ENCODE assay signal across 8 mouse cellular contexts in genomic region chr4:119138171-119138570, GRCm38 (mm10). TPM values are rescaled to one million over a fixed set of nuclear protein-coding genes. Genes with fewer than 3 reads are reported as not detected.
DNase-seq lines count a peak whose midpoint lies in the region; ATAC-seq lines count a peak whose summit lies in the region.

No protein-coding gene starts in this region.

- WGBS in hindbrain, embryonic 11.5 days, result 10% methylated on average over 18 of the region's 18 CpGs
- WGBS in lung, embryonic 15.5 days, result 14% methylated on average over 18 of the region's 18 CpGs

- H3K9ac ChIP-seq in hindbrain, embryonic 11.5 days (ENCODE audit: low read depth, low read length), result no peak overlapping the region; the same call in 1 of the 2 replicates
- no peak overlapping the region for H3K9ac ChIP-seq in lung, embryonic 15.5 days

- H3K27ac ChIP-seq in hindbrain, embryonic 11.5 days (ENCODE audit: low read depth, low read length), result no peak overlapping the region
- 0 out of 2 replicates have a peak overlapping the region, but pooled peaks have one; percentile 10 for H3K27ac ChIP-seq in lung, embryonic 15.5 days

- peak overlapping the region; percentile 23 for H3K4me2 ChIP-seq in hindbrain, embryonic 11.5 days (replicated peaks; ENCODE audit: low read depth, low read length)
- H3K4me2 ChIP-seq in lung, embryonic 15.5 days, result peak overlapping the region; percentile 39

- no peak overlapping the region for H3K4me3 ChIP-seq in hindbrain, embryonic 11.5 days (ENCODE audit: low read depth, low read length)
- H3K4me3 ChIP-seq in lung, embryonic 15.5 days, result no peak overlapping the region

- H3K9me3 ChIP-seq in hindbrain, embryonic 11.5 days (ENCODE audit: control insufficient read depth, low read length), result no peaks in the 10 kb centered on the region
- no peaks in the 10 kb centered on the region for H3K9me3 ChIP-seq in lung, embryonic 15.5 days

- peak; percentile 79 for ATAC-seq in hindbrain, embryonic 11.5 days (ENCODE audit: low FRiP score)
- peak; percentile 55; the same call in 1 of the 2 replicates for ATAC-seq in lung, embryonic 15.5 days (ENCODE audit: borderline replicate concordance, extremely low read depth, low FRiP score, low TSS enrichment)
- ATAC-seq in erythroblast, adult 5-6 weeks (replicated peaks; ENCODE audit: low FRiP score, poor library complexity, severe bottlenecking), result no peak

- H3K4me1 ChIP-seq in hindbrain, embryonic 11.5 days (replicated peaks; ENCODE audit: control insufficient read depth, insufficient read depth, low read length), result no peaks in the 10 kb centered on the region
- H3K4me1 ChIP-seq in lung, embryonic 15.5 days, result no peaks in the 10 kb centered on the region

- H3K36me3 ChIP-seq in hindbrain, embryonic 11.5 days (ENCODE audit: control insufficient read depth, insufficient read depth, low read length), result peaks cover 18% of the 10 kb centered on the region
- peaks cover 44% of the 10 kb centered on the region for H3K36me3 ChIP-seq in lung, embryonic 15.5 days

- peak; percentile 37 to 51 for DNase-seq in gastrocnemius, postnatal 4 days (ENCODE audit: low spot score in 2 of 2)
- no peak for DNase-seq in gastrocnemius, adult 8-10 months (ENCODE audit: low spot score in 2 of 2)
- DNase-seq in cerebellum, postnatal 4 days (ENCODE audit: low spot score in 2 of 2), result peak; percentile 58 to 62
- peak; percentile 81 for DNase-seq in hindbrain, embryonic 11.5 days (ENCODE audit: low spot score)
- DNase-seq in layer of hippocampus, postnatal 10 days (ENCODE audit: low spot score in 2 of 2), result peak; percentile 50 to 61
- DNase-seq in retina, postnatal 1 day, result peak; percentile 79

- H3K27me3 ChIP-seq in hindbrain, embryonic 11.5 days (ENCODE audit: control insufficient read depth, insufficient read depth, low read length), result no peaks in the 10 kb centered on the region
- H3K27me3 ChIP-seq in lung, embryonic 15.5 days, result no peaks in the 10 kb centered on the region

RNA-seq across cellular contexts. Expression of gene Slc2a1, which starts 29.7 kb away (rescaled TPM):
- total RNA-seq in gastrocnemius, postnatal 4 days (2021), result 1 to 10 TPM; 5.8 to 7.0 TPM
- total RNA-seq in gastrocnemius, adult 8-10 months (2022), result 1 to 10 TPM; 4.6 to 9.8 (median 5.3) TPM
- polyA plus RNA-seq in hindbrain, embryonic 11.5 days (2014; fragmentation: Nextera tagmentation; extraction: Ambion mirVana), result 134 and 137 TPM in 2 replicates
- total RNA-seq in layer of hippocampus, postnatal 10 days (2021), result 10 to 100 TPM; 53.4 to 60.4 TPM
- 83.6 and 87.2 TPM in 2 replicates for polyA plus RNA-seq in lung, embryonic 15.5 days (2015; fragmentation: Nextera tagmentation; extraction: Ambion mirVana)
- 0.38 and 2.7 TPM in 2 replicates for total RNA-seq in erythroblast, adult 5-6 weeks (2015; ENCODE audit: low replicate concordance)
- total RNA-seq in erythroblast, adult 5-6 weeks (2017; ENCODE audit: low replicate concordance), result 1.1 and 1.4 TPM in 2 replicates

RNA-seq across cellular contexts. Expression of gene Zfp691, which starts 35.8 kb away (rescaled TPM):
- total RNA-seq in gastrocnemius, postnatal 4 days (2021), result 1 to 10 TPM; 8.0 to 9.5 TPM
- total RNA-seq in gastrocnemius, adult 8-10 months (2022), result 10 to 100 TPM; 15.2 to 18.5 (median 16.8) TPM
- polyA plus RNA-seq in hindbrain, embryonic 11.5 days (2014; fragmentation: Nextera tagmentation; extraction: Ambion mirVana), result 7.4 and 8.3 TPM in 2 replicates
- total RNA-seq in layer of hippocampus, postnatal 10 days (2021), result 1 to 10 TPM; 6.2 to 7.7 TPM
- polyA plus RNA-seq in lung, embryonic 15.5 days (2015; fragmentation: Nextera tagmentation; extraction: Ambion mirVana), result 7.3 and 7.8 TPM in 2 replicates
- total RNA-seq in erythroblast, adult 5-6 weeks (2015; ENCODE audit: low replicate concordance), result 2.3 and 4.2 TPM in 2 replicates
- total RNA-seq in erythroblast, adult 5-6 weeks (2017; ENCODE audit: low replicate concordance), result 3.1 and 4.0 TPM in 2 replicates

RNA-seq across cellular contexts. Expression of gene Ermap, which starts 51.6 kb away (rescaled TPM):
- total RNA-seq in gastrocnemius, postnatal 4 days (2021), result 1 to 10 TPM in 1 of 2 experiments, under 1 TPM in 1; 0.54 to 1.9 TPM
- total RNA-seq in gastrocnemius, adult 8-10 months (2022), result not detected
- 9.9 and 11.1 TPM in 2 replicates for polyA plus RNA-seq in hindbrain, embryonic 11.5 days (2014; fragmentation: Nextera tagmentation; extraction: Ambion mirVana)
- under 1 TPM; 0.30 to 0.78 TPM for total RNA-seq in layer of hippocampus, postnatal 10 days (2021)
- polyA plus RNA-seq in lung, embryonic 15.5 days (2015; fragmentation: Nextera tagmentation; extraction: Ambion mirVana), result 1.5 and 2.2 TPM in 2 replicates
- 938 and 1,091 TPM in 2 replicates for total RNA-seq in erythroblast, adult 5-6 weeks (2015; ENCODE audit: low replicate concordance)
- total RNA-seq in erythroblast, adult 5-6 weeks (2017; ENCODE audit: low replicate concordance), result 1,195 and 1,321 TPM in 2 replicates

RNA-seq across cellular contexts. Expression of gene Svbp, which starts 56.9 kb away (rescaled TPM):
- 10 to 100 TPM; 61.1 to 64.6 TPM for total RNA-seq in gastrocnemius, postnatal 4 days (2021)
- 10 to 100 TPM in 2 of 4 experiments, 1 to 10 TPM in 2; 8.7 to 12.2 (median 10.1) TPM for total RNA-seq in gastrocnemius, adult 8-10 months (2022)
- 177 and 201 TPM in 2 replicates for polyA plus RNA-seq in hindbrain, embryonic 11.5 days (2014; fragmentation: Nextera tagmentation; extraction: Ambion mirVana)
- 10 to 100 TPM; 33.6 to 36.7 TPM for total RNA-seq in layer of hippocampus, postnatal 10 days (2021)
- 112 and 125 TPM in 2 replicates for polyA plus RNA-seq in lung, embryonic 15.5 days (2015; fragmentation: Nextera tagmentation; extraction: Ambion mirVana)
- 21.7 and 32.1 TPM in 2 replicates for total RNA-seq in erythroblast, adult 5-6 weeks (2015; ENCODE audit: low replicate concordance)
- total RNA-seq in erythroblast, adult 5-6 weeks (2017; ENCODE audit: low replicate concordance), result 36.0 and 124 TPM in 2 replicates

Comparison
In these comparisons a context has a peak if more than half of its experiments do, and no peak if none do; other contexts are left out.
1. DNase-seq: peak in gastrocnemius, postnatal 4 days (2 of 2), cerebellum, postnatal 4 days (2 of 2), hindbrain, embryonic 11.5 days (single experiment), layer of hippocampus, postnatal 10 days (2 of 2) and retina, postnatal 1 day (single experiment); none in gastrocnemius, adult 8-10 months (0 of 2).
2. RNA of gene Slc2a1, which starts 29.7 kb away (total RNA-seq): 53.4 to 60.4 TPM in layer of hippocampus, postnatal 10 days; 5.8 to 7.0 TPM in gastrocnemius, postnatal 4 days, 4.6 to 9.8 TPM in gastrocnemius, adult 8-10 months and 0.38 to 2.7 TPM in erythroblast, adult 5-6 weeks; every median in the first group is over 4 times any median in the second.
3. RNA of gene Ermap, which starts 51.6 kb away (total RNA-seq): 938 to 1,321 TPM in erythroblast, adult 5-6 weeks; 0.54 to 1.9 TPM in gastrocnemius, postnatal 4 days, 0.30 to 0.78 TPM in layer of hippocampus, postnatal 10 days and not detected in gastrocnemius, adult 8-10 months; every median in the first group is over 100 times any median in the second.